Mouse (Mus musculus) kidney, adult 9 months (tissue): ENCODE measurements at regions not wholly inside any gene's neighbourhood (a gene's known extent, or its start where the extent isn't known, plus 50 kb on each side); places are given as distances from the start of the nearest gene placed in this dataset.

Source experiments
- DNase-seq: peaks from one replicate; pipeline ENCODE4 v3.0.0; 2022

- DNase-seq = no peak
Observed at GRCm38 (mm10) chr3:70216096-70216495, 208.7 kb downstream of the Otol1 start.

- no peak for DNase-seq
Observed at GRCm38 (mm10) chr3:70218757-70219360, 211.4 kb downstream of the Otol1 start.

- DNase-seq = no peak
Observed at GRCm38 (mm10) chr3:70223443-70224065, 216.1 kb downstream of the Otol1 start.

DNA sequence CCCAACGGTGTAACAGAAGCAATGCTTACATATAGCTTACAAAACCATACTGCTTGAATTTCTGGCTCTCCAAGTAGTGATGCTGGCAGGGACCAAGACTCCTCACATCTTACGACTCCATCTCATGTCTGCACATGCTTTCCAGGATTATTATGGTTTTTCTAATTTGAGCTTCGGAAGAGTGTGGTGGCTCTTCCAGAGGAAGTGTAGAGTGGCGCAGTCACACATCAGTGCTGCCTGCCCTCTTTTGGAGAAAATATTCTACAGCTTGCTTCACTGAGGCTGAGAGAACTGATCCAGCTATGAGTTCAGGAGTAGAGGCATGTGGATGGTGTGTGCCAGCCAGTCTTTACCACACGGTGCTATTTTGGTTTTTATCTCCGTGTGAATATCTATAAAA, 217.4 kb downstream of the Otol1 start:
- no peak for DNase-seq

GRCm38 (mm10) chr3:70227165-70227564, 219.8 kb downstream of the Otol1 start:
- no peak for DNase-seq

DNA sequence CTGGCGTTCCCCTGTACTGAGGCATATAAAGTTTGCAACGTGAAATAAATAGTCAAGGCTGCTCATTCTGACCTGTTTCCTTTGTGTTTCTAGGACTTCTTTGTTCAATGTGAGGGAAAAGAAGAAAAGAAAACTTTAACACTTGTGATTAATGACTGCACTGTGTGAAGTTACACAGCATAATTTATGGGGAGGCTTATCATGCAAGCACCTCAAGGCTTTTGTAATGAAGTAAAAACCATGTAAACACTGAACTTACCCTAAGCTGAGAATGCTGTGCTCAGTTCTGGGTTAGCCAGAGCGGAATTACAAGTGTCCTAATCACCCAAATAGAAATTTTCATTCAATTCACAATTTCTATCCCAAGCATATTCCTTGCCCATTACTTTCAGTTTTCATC, 241.2 kb downstream of the Otol1 start:
- DNase-seq = no peak

DNA sequence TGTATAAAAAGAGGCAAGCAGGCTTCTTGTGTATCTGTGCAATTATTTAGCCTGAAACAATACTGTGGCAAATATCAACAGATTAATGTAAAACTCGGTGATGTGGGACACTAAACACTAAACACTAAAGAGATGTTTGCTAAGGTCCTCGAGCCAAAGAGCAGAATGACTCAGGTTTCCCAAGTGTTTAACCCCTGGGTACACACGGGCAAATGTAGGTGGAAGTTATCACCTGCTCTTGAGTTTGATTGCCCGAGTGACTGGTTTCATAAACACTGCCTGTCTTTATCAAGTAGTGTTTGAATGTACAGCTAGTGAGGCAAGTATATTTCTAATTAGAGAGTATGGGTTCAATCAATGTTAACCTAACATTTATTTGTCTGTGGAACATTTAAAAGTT, 242.5 kb downstream of the Otol1 start:
- DNase-seq = no peak

- no peak for DNase-seq
Observed at GRCm38 (mm10) chr3:70250733-70251132, 243.3 kb downstream of the Otol1 start.

DNA sequence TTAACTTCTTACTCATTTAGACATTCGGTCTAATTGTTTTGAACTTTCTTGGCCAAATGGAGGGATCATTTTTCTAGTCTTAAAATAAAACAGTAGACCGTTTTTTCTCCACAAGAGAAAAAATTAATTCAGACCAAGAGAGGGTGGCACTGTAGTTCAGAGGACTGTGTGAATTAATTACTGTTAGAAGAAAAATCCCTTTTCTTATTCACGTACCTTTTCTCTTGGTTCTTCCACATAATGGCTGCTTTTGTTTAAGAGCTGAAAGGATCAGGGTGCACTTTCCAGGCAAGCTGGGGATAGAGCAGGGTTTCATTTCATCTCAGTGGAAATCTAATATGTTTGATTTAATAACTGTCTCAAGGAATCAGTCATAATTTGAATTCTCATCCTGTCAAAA, 255.9 kb downstream of the Otol1 start:
- DNase-seq = no peak

GRCm38 (mm10) chr3:70288590-70289388, 281.4 kb downstream of the Otol1 start:
- DNase-seq = no peak

DNA sequence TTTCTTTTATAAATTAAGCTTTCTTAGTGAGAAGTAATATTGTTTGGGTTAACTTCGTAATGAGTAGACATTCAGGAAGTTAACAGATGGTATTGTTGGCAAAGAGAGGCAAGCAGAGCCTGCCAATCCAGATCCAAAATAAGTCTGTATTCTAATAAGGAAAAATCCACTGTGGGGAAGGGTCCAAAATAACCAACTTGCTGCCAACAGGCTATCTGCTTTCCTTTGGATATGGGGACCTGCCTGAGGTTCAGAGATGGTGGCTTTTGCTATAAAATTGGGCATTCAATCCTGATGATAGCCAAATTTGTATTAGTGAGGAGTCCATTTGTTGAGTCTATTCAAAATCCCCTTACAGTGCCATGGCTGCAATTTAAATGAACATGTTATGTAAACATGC, 300.1 kb downstream of the Otol1 start:
- no peak for DNase-seq

- DNase-seq = no peak
Observed at GRCm38 (mm10) chr3:70308061-70308461, 300.6 kb downstream of the Otol1 start.

- no peak for DNase-seq
Observed at GRCm38 (mm10) chr3:70309304-70309703, 301.9 kb downstream of the Otol1 start.

- no peak for DNase-seq
Observed at GRCm38 (mm10) chr3:70311055-70311454, 303.6 kb downstream of the Otol1 start.

DNA sequence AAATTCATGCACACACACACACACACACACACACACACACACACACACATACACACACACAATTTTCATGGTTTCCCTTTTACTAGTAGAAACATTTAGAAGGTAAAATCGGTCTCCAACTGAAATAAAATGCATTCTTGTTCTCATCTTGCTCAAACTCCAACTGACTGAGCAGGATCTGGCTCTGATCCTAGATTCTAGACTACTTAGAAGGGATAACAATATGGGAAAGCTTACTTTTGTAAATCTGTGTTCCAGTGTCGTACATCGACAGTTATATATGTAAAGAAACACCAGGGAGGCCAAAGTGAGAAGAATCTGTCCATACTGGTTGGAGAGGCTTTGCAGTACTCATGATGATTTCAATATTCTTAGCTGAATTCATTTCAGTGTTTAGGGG, 304.6 kb downstream of the Otol1 start:
- DNase-seq = no peak

DNA sequence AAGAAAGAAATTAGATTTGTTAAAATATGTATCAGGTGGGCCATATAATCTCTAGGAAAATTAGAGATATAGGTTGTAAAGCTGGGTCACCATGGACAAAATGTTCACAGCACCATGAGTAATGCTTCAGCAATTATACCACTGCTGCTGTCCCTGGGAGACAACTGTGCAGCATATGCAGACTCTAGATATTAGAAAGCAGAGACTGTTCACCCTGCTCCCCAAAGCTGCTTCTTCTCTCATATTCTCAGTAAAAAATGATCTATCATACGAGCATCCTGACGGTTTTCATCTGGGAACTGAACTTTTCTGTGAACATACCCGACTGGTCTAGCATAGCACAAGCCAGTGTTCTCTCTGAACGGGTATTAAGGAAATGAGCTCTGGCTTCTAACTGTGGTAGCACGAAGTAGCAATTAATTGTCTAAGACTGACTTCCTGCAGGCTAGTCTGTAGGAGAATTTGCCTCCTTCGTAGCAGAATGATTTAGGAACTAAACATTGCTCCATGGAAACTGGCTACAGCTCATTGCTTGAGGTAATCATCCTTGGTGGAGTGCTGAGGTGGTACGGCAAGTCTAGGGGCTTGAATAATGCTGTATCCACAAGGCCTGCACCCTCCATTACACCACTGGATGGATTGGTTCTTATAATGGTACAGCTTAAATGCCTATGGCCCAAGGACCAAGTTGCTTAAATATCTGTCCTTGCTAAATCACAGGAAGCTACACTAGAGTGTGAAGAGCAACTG, 305.9 kb downstream of the Otol1 start:
- no peak for DNase-seq

DNA sequence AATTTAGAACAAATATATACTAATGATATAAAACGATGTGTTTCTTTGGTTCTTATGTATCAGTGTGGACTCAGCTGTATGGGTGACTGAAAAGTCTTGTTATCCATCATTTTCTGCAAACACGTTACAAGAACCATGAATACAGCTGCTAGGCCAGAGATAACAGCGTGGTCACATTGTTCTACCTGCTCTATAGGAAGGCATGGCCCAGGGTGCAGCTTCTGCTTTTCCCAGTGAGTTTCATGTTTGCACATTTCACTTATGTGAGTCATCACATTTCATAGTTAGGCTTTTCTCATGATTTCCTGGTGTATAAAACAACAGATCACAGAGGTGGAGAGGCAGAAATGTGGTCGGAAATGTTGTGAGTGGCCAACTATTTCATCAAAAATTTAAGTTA, 306.8 kb downstream of the Otol1 start:
- no peak for DNase-seq

GRCm38 (mm10) chr3:70318377-70318776, 311.0 kb downstream of the Otol1 start:
- DNase-seq = no peak

GRCm38 (mm10) chr3:70319139-70319538, 311.7 kb downstream of the Otol1 start:
- DNase-seq = no peak

GRCm38 (mm10) chr3:70321161-70321657, 313.8 kb downstream of the Otol1 start:
- DNase-seq = no peak

DNA sequence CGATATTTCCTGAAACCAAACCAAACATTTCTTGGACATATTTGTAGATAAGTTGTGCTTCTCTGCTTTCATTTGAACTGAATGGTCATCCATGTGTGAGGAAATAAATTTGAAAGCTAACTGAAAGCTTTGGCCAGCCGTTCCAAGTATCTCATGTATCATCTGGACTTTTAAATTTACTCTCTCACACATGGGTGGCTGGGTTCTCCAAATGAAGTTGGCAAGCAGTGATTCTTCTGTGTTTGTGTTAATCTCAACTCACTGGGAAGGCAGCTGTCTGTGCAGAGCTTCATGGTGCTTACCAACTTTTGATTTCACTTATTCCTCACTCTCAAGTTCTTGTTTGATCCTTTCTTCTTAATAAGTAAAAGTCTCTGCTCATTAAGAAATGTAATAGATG, 317.3 kb downstream of the Otol1 start:
- no peak for DNase-seq
